Mouse (Mus musculus) left cerebral cortex, postnatal 25 days (tissue): ENCODE results near the gene Nlgn2. TPM values are rescaled to one million over a fixed set of nuclear protein-coding genes. Genes with fewer than 3 reads are reported as not detected.

Experiments used
- DNase-seq, 2 experiments: peaks; one replicate each; pipeline ENCODE4 v3.0.0; 2022; ENCODE audit warnings: low spot score in 2 of 2, mixed read lengths in 1 of 2
- intact Hi-C: fragments of 180-260 bp; cut with DNase I; formaldehyde crosslinking; loops from one replicate; pipeline ENCODE4 v1.15.1; 2025
- total RNA-seq, 2 experiments: library from RNA; stranded (reverse); gene quantifications; 2 replicates each; pipeline ENCODE4 v1.2.3; 2021

Nlgn2 gene
- total RNA-seq, 2 experiments from 2014 or later = 233 to 248 TPM

GRCm38 (mm10) chr11:69801379-69801977 is 36.1 kb downstream of the Nlgn2 start, which contains the start of gene Fgf11:
Fgf11 (minus strand) TSS chr11:69801857.
- intact Hi-C loops = no loop called here
- no peak for DNase-seq

- intact Hi-C loops = no loop called here
- no peak for DNase-seq
Measured at GRCm38 (mm10) chr11:69800392-69801197, 37.0 kb downstream of the Nlgn2 start.

GRCm38 (mm10) chr11:69800138-69800391 is 37.5 kb downstream of the Nlgn2 start:
- intact Hi-C loops = no loop called here
- DNase-seq = no peak

- intact Hi-C loops = no loop called here
- no peak for DNase-seq
Measured at GRCm38 (mm10) chr11:69799394-69800137, 38.0 kb downstream of the Nlgn2 start.

GRCm38 (mm10) chr11:69797924-69798323 is 39.7 kb downstream of the Nlgn2 start:
- DNase-seq = no peak
- intact Hi-C loops = no loop called here

GRCm38 (mm10) chr11:69795983-69796435 is 41.6 kb downstream of the Nlgn2 start:
- no peak for DNase-seq
- intact Hi-C loops = no loop called here

GRCm38 (mm10) chr11:69795168-69795982 is 42.2 kb downstream of the Nlgn2 start, which contains the start of gene Chrnb1:
Chrnb1 (minus strand) TSS chr11:69795943.
- intact Hi-C loops = no loop called here
- peak; percentile 91 to 96 for DNase-seq

GRCm38 (mm10) chr11:69793429-69793828 is 44.2 kb downstream of the Nlgn2 start:
- no peak for DNase-seq
- intact Hi-C loops = no loop called here

GRCm38 (mm10) chr11:69791420-69791819 is 46.2 kb downstream of the Nlgn2 start:
- intact Hi-C loops = loop anchor here (2.0 kb wide), 1 partner anchor 23 kb away; no protein-coding TSS in a partner anchor
- DNase-seq = peak in 1 of 2 experiments; percentile 71

GRCm38 (mm10) chr11:69789431-69789830 is 48.2 kb downstream of the Nlgn2 start:
- DNase-seq = no peak
- intact Hi-C loops = no loop called here

- intact Hi-C loops = no loop called here
- no peak for DNase-seq
Measured at GRCm38 (mm10) chr11:69787306-69787705, 50.3 kb downstream of the Nlgn2 start.

GRCm38 (mm10) chr11:69784793-69785272 is 52.8 kb downstream of the Nlgn2 start:
- DNase-seq = no peak
- intact Hi-C loops = no loop called here

GRCm38 (mm10) chr11:69781828-69782227 is 55.8 kb downstream of the Nlgn2 start:
- no peak for DNase-seq
- intact Hi-C loops = no loop called here

GRCm38 (mm10) chr11:69778985-69779384 is 58.6 kb downstream of the Nlgn2 start:
- intact Hi-C loops = no loop called here

GRCm38 (mm10) chr11:69778258-69778982 is 59.2 kb downstream of the Nlgn2 start:
- intact Hi-C loops = no loop called here
- no peak for DNase-seq

More at GRCm38 (mm10) chr11:69778985-69779384, 58.6 kb downstream of the Nlgn2 start:
- DNase-seq = no peak

GRCm38 (mm10) chr11:69777504-69778257 is 59.9 kb downstream of the Nlgn2 start:
- no peak for DNase-seq
- intact Hi-C loops = no loop called here

GRCm38 (mm10) chr11:69776488-69776887 is 61.1 kb downstream of the Nlgn2 start:
- intact Hi-C loops = no loop called here
- no peak for DNase-seq

GRCm38 (mm10) chr11:69775716-69776115 is 61.9 kb downstream of the Nlgn2 start:
- intact Hi-C loops = no loop called here
- no peak for DNase-seq
